Mouse (Mus musculus): ENCODE measurements around the gene Artn. TPM values are rescaled to one million over a fixed set of nuclear protein-coding genes. Genes with fewer than 3 reads are reported as not detected.

Gene Artn
- total RNA-seq, 4 experiments from 2014 or later, result 0.24 to 0.54 (median 0.38) TPM

GRCm38 (mm10) chr4:117887920-117888319 is 41.6 kb downstream of the Artn start:
- no peak for DNase-seq

GRCm38 (mm10) chr4:117887133-117887532 is 42.4 kb downstream of the Artn start, which contains the start of gene Atp6v0b:
Gene Atp6v0b, minus strand, starts transcription at chr4:117887333.
- DNase-seq, result peak; percentile 90

- DNase-seq, result no peak
These were observed 42.9 kb downstream of the Artn start for GRCm38 (mm10) chr4:117886644-117887043.

GRCm38 (mm10) chr4:117885994-117886393 is 43.6 kb downstream of the Artn start:
- no peak for DNase-seq

GRCm38 (mm10) chr4:117885093-117885492 is 44.5 kb downstream of the Artn start:
- no peak for DNase-seq

- no peak for DNase-seq
These were observed 45.4 kb downstream of the Artn start for GRCm38 (mm10) chr4:117884146-117884545.

- no peak for DNase-seq
These were observed 46.6 kb downstream of the Artn start, which contains the start of gene B4galt2 for GRCm38 (mm10) chr4:117882701-117883691. Gene B4galt2, minus strand, starts transcription at chr4:117883487.

- DNase-seq, result no peak
These were observed 50.9 kb downstream of the Artn start for GRCm38 (mm10) chr4:117878703-117879102.

GRCm38 (mm10) chr4:117878301-117878700 is 51.3 kb downstream of the Artn start:
- no peak for DNase-seq

Other genes with a start within 250 kb of the Artn start
- gene Dmap1, start 247.5 kb downstream of the Artn start, total RNA-seq (2022), result 10 to 100 TPM; 22.3 to 35.4 (median 31.1) TPM
- not detected for gene Gm12845, start 205.4 kb downstream of the Artn start, total RNA-seq (2022)
- gene Klf17, start 164.1 kb downstream of the Artn start, total RNA-seq (2022), result not detected
- 10 to 100 TPM; 15.7 to 23.6 (median 19.2) TPM for gene Slc6a9, start 95.3 kb downstream of the Artn start, total RNA-seq (2022)
- 1 to 10 TPM; 1.1 to 1.8 (median 1.5) TPM for gene Ccdc24, start 57.2 kb downstream of the Artn start, total RNA-seq (2022)
- gene B4galt2, start 46.3 kb downstream of the Artn start, total RNA-seq (2022), result 10 to 100 TPM; 13.8 to 23.0 (median 19.7) TPM
- gene Atp6v0b, start 42.4 kb downstream of the Artn start, total RNA-seq (2022), result 100 to 1,000 TPM; 234 to 264 (median 239) TPM
- 10 to 100 TPM in 3 of 4 experiments, 1 to 10 TPM in 1; 8.7 to 13.8 (median 11.2) TPM for gene Dph2, start 37.7 kb downstream of the Artn start, total RNA-seq (2022)
- 10 to 100 TPM; 41.5 to 67.2 (median 54.8) TPM for gene Ipo13, start 14.8 kb downstream of the Artn start, total RNA-seq (2022)
- 10 to 100 TPM; 30.4 to 40.3 (median 35.3) TPM for gene St3gal3, start 205.2 kb upstream of the Artn start, total RNA-seq (2022)